Mouse (Mus musculus) lung, adult 2 months (tissue): ENCODE data around the gene Ppp1r3g.

Experiments
- CTCF ChIP-seq: fragments of 200-500 bp; IDR thresholded peaks from 2 replicates; pipeline ENCODE4 v1.5.1; 2011; ENCODE audit warnings: mild to moderate bottlenecking, low read length, control low read depth; ENCODE audit not compliant: insufficient read depth
- POLR2A ChIP-seq: fragments of 200-500 bp; IDR thresholded peaks from 2 replicates; pipeline ENCODE4 v1.6.1; 2011; ENCODE audit warnings: low read depth, mild to moderate bottlenecking, control low read depth, low read length, borderline replicate concordance; ENCODE audit errors: extremely low read depth

GRCm38 (mm10) chr13:35968719-35969430 lies 10.2 kb downstream of the Ppp1r3g start:
- TF ChIP-seq CTCF (no peak), POLR2A (no peak)
